Mouse (Mus musculus): ENCODE results near the gene Srd5a1. TPM values are rescaled to one million over a fixed set of nuclear protein-coding genes. Genes with fewer than 3 reads are reported as not detected.

The Srd5a1 gene
- polyA plus RNA-seq, 2 experiments, result 15.9 to 43.4 TPM

DNA sequence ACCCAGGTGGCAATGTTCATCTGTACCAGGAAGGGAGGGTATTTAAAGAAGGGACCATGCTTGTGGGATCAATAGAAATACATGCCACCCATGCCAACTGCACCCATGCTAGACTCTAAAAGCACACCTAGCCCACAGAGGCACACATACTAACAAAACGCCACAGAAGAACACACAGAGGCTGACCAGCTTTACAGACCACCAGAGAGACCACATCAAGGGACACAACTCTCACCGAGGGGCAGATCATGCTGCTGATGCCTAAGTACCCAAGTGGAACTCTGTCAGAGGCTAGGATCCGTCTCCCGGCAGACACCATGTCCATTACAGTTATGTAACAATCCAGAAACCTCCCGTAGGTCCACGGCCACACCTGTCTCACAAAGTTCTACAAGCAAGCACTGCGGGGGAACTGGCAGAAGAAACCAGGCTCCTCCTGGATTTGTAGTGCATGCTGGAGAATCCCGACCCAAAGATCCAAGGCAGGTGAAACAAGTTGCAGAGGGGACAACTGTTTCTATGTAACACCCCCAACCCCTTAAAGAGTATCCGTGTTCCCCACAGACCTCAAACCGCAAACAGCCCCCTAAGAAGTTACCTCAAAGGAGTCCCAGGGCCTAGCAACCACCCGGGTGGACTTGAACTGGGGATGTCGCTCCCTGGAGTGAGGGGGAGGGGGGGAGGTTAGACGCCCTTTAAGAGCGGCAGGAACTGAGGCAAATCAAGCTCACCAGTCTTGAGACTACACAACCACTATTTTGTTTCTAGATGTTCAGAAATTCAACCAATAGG, 78.9 kb downstream of the Srd5a1 start:
- H3K9ac ChIP-seq (ENCODE audit: low read depth, low read length, severe bottlenecking), result peak overlapping the region; percentile 76
- H3K4me1 ChIP-seq (ENCODE audit: control insufficient read depth, insufficient read depth, low read length), result peaks cover 35% of the 10 kb centered on the region
- peaks cover 10% of the 10 kb centered on the region for H3K36me3 ChIP-seq (ENCODE audit: control insufficient read depth, insufficient read depth, low read length)
- DNase-seq (ENCODE audit: low spot score) (no peak), ATAC-seq (ENCODE audit: low FRiP score, low read depth) (no peak)
- peak overlapping the region; percentile 89 for H3K4me3 ChIP-seq (replicated peaks; ENCODE audit: low read length)
- 18% methylated on average over 14 of the region's 14 CpGs for WGBS
- H3K27me3 ChIP-seq (ENCODE audit: control insufficient read depth, insufficient read depth, low read length), result no peaks in the 10 kb centered on the region
- peak overlapping the region; percentile 66 for H3K4me2 ChIP-seq (replicated peaks; ENCODE audit: low read depth, low read length, severe bottlenecking)
- H3K9me3 ChIP-seq (ENCODE audit: control insufficient read depth, low read length), result no peaks in the 10 kb centered on the region
- no peak for TF ChIP-seq POLR2A (IDR thresholded peaks at IDR 0.05; ENCODE audit: borderline replicate concordance, extremely low read depth, insufficient read depth, insufficient read length)
- no peak overlapping the region for H3K27ac ChIP-seq (replicated peaks; ENCODE audit: low read depth, low read length)

DNA sequence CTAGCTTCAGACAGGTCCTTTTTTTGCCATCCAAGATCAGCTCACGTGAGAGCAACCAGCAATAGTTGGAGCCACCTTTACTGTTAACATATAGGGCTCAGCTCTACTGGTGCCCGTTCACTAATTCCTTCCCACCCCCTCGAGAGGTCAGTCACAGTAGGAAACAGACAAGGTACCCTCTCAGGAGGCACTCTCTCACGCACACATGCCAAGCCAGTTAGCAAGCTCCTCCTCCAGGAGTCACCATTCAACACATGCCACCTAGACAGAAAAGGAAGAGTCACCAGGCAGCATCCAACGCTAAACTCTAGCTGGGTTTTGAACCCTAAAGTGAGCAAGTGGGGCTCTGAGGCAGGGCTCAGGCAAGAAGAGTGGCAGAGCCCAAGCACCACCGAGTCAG, 79.8 kb downstream of the Srd5a1 start:
- ATAC-seq (ENCODE audit: low FRiP score, low read depth), result no peak
- WGBS, result 43% methylated on average over 6 of the region's 6 CpGs

DNA sequence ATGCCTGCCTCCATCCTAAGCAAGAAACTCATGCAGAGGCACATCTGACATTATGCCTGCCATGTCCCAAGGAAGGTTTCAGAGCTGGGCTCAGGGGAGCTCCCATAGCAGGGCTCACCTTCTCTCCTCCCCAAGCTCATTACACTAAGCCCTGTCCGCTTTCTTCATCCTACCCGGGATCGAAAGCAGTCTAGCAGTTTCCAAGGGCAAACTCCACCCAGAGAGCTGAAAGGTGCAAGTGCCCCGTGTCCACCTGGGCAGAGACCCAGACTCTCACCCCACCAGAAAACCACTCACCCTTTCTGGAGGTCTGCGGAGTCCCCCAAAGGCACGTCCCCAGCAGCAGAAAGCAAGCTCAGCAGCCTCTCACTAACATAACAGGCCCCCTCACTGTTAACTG, 80.3 kb downstream of the Srd5a1 start:
- ATAC-seq (ENCODE audit: low FRiP score, low read depth), result no peak
- Histone ChIP-seq H3K4me1 (ENCODE audit: control insufficient read depth, insufficient read depth, low read length) (peaks cover 39% of the 10 kb centered on the region), H3K4me3 (replicated peaks; ENCODE audit: low read length) (peak overlapping the region; percentile 89; the same call in 1 of the 2 replicates), H3K4me2 (replicated peaks; ENCODE audit: low read depth, low read length, severe bottlenecking) (peak overlapping the region; percentile 66), H3K9ac (ENCODE audit: low read depth, low read length, severe bottlenecking) (peak overlapping the region; percentile 31; the same call in 1 of the 2 replicates), H3K27ac (replicated peaks; ENCODE audit: low read depth, low read length) (no peak overlapping the region), H3K27me3 (ENCODE audit: control insufficient read depth, insufficient read depth, low read length) (no peaks in the 10 kb centered on the region), H3K9me3 (ENCODE audit: control insufficient read depth, low read length) (no peaks in the 10 kb centered on the region), H3K36me3 (ENCODE audit: control insufficient read depth, insufficient read depth, low read length) (peaks cover 10% of the 10 kb centered on the region)
- no peak for DNase-seq (ENCODE audit: low spot score)
- 88% methylated on average over 6 of the region's 6 CpGs for WGBS
- TF ChIP-seq POLR2A (IDR thresholded peaks at IDR 0.05; ENCODE audit: borderline replicate concordance, extremely low read depth, insufficient read depth, insufficient read length), result no peak

More for the DNA sequence above, 79.8 kb downstream of the Srd5a1 start:
- H3K4me3 ChIP-seq (replicated peaks; ENCODE audit: low read length), result peak overlapping the region; percentile 89
- DNase-seq (ENCODE audit: low spot score), result no peak
- no peaks in the 10 kb centered on the region for H3K9me3 ChIP-seq (ENCODE audit: control insufficient read depth, low read length)
- no peak for TF ChIP-seq POLR2A (IDR thresholded peaks at IDR 0.05; ENCODE audit: borderline replicate concordance, extremely low read depth, insufficient read depth, insufficient read length)
- H3K4me1 ChIP-seq (ENCODE audit: control insufficient read depth, insufficient read depth, low read length), result peaks cover 39% of the 10 kb centered on the region
- no peak overlapping the region for H3K27ac ChIP-seq (replicated peaks; ENCODE audit: low read depth, low read length)
- H3K36me3 ChIP-seq (ENCODE audit: control insufficient read depth, insufficient read depth, low read length), result peaks cover 10% of the 10 kb centered on the region
- H3K9ac ChIP-seq (ENCODE audit: low read depth, low read length, severe bottlenecking), result peak overlapping the region; percentile 76
- no peaks in the 10 kb centered on the region for H3K27me3 ChIP-seq (ENCODE audit: control insufficient read depth, insufficient read depth, low read length)
- H3K4me2 ChIP-seq (replicated peaks; ENCODE audit: low read depth, low read length, severe bottlenecking), result peak overlapping the region; percentile 66

DNA sequence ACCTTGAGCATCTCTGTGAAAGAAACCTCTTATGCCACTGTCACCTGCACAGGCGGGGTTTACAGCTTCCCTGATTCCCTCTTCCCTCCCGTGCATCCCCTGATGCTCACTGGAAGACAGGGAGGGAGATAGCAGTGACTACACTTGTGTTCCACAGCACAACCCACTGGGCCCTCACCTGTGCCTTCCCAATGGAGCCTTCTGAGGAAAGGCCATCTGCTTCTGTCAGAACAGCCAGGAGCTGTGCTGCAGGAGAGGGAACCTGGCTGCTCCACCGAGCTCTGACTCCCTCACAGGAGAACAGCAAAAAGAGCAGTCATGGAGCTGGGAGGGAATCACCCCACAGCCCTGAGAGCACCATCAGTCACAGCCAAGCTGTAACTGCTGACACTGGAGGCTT, 81.1 kb downstream of the Srd5a1 start:
- H3K4me2 ChIP-seq (replicated peaks; ENCODE audit: low read depth, low read length, severe bottlenecking), result no peak overlapping the region
- peaks cover 35% of the 10 kb centered on the region for H3K4me1 ChIP-seq (ENCODE audit: control insufficient read depth, insufficient read depth, low read length)
- no peak for DNase-seq (ENCODE audit: low spot score)

DNA sequence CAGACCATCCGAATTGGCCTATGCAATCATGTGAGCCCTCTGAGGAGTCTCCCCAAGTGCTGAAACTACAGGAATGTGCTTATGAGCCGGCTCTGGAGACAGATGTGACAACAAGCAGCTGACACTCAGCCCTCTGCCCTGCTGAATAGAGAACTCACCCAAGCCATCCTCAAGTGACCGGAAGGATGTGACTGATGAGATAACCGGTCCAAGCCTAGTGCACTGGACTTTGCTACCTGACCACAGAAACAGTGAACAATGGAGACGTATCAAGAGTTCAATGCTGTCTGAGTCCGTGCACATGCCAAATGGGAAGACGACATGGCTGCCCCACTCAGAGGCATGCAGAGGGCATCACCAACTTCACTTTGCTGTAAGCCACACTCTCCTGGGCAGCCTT, 82.7 kb downstream of the Srd5a1 start:
- Histone ChIP-seq H3K27ac (replicated peaks; ENCODE audit: low read depth, low read length) (no peak overlapping the region), H3K4me3 (replicated peaks; ENCODE audit: low read length) (no peak overlapping the region), H3K4me1 (ENCODE audit: control insufficient read depth, insufficient read depth, low read length) (peaks cover 45% of the 10 kb centered on the region), H3K4me2 (replicated peaks; ENCODE audit: low read depth, low read length, severe bottlenecking) (no peak overlapping the region), H3K36me3 (ENCODE audit: control insufficient read depth, insufficient read depth, low read length) (peaks cover 10% of the 10 kb centered on the region), H3K27me3 (ENCODE audit: control insufficient read depth, insufficient read depth, low read length) (no peaks in the 10 kb centered on the region), H3K9me3 (ENCODE audit: control insufficient read depth, low read length) (no peaks in the 10 kb centered on the region), H3K9ac (ENCODE audit: low read depth, low read length, severe bottlenecking) (no peak overlapping the region)
- WGBS, result 85% methylated on average over 7 of the region's 7 CpGs
- ATAC-seq (ENCODE audit: low FRiP score, low read depth), result no peak
- no peak for DNase-seq (ENCODE audit: low spot score)
- no peak for TF ChIP-seq POLR2A (IDR thresholded peaks at IDR 0.05; ENCODE audit: borderline replicate concordance, extremely low read depth, insufficient read depth, insufficient read length)

More for the DNA sequence above, 81.1 kb downstream of the Srd5a1 start:
- no peak overlapping the region for H3K27ac ChIP-seq (replicated peaks; ENCODE audit: low read depth, low read length)
- 85% methylated on average over 3 of the region's 3 CpGs for WGBS
- ATAC-seq (ENCODE audit: low FRiP score, low read depth), result no peak
- H3K9me3 ChIP-seq (ENCODE audit: control insufficient read depth, low read length), result no peaks in the 10 kb centered on the region
- H3K9ac ChIP-seq (ENCODE audit: low read depth, low read length, severe bottlenecking), result no peak overlapping the region; the same call in 1 of the 2 replicates
- H3K27me3 ChIP-seq (ENCODE audit: control insufficient read depth, insufficient read depth, low read length), result no peaks in the 10 kb centered on the region
- no peak for TF ChIP-seq POLR2A (IDR thresholded peaks at IDR 0.05; ENCODE audit: borderline replicate concordance, extremely low read depth, insufficient read depth, insufficient read length)
- peaks cover 10% of the 10 kb centered on the region for H3K36me3 ChIP-seq (ENCODE audit: control insufficient read depth, insufficient read depth, low read length)
- no peak overlapping the region for H3K4me3 ChIP-seq (replicated peaks; ENCODE audit: low read length)

All from limb, embryonic 14.5 days (tissue).